Mouse (Mus musculus): Measurements from ENCODE around the gene Tia1. TPM values are rescaled to one million over a fixed set of nuclear protein-coding genes. Genes with fewer than 3 reads are reported as not detected.

Gene Tia1
- polyA plus RNA-seq, 1 experiment: 22.0 TPM

- TF ChIP-seq CTCF (IDR thresholded peaks at IDR 0.05; ENCODE audit: insufficient read depth, low read length) (no peak), POLR2A (IDR thresholded peaks at IDR 0.05; ENCODE audit: borderline replicate concordance, extremely low read depth, low read depth, low read length) (no peak)
- Histone ChIP-seq H3K4me1 (ENCODE audit: control insufficient read depth, insufficient read depth, low read length) (no peaks in the 10 kb centered on the region), H3K4me3 (replicated peaks; ENCODE audit: extremely low read depth, low read depth, low read length) (no peak overlapping the region)
- no peak for DNase-seq
These were observed 21.5 kb upstream of the Tia1 start for GRCm38 (mm10) chr6:86382551-86382950.

GRCm38 (mm10) chr6:86383370-86383769 lies 20.6 kb upstream of the Tia1 start:
- Histone ChIP-seq H3K4me3 (replicated peaks; ENCODE audit: extremely low read depth, low read depth, low read length) (no peak overlapping the region), H3K4me1 (ENCODE audit: control insufficient read depth, insufficient read depth, low read length) (no peaks in the 10 kb centered on the region)
- WGBS: 44% methylated on average over 16 of the region's 16 CpGs
- no peak for TF ChIP-seq POLR2A (IDR thresholded peaks at IDR 0.05; ENCODE audit: borderline replicate concordance, extremely low read depth, low read depth, low read length)
- TF ChIP-seq CTCF (IDR thresholded peaks at IDR 0.05; ENCODE audit: insufficient read depth, low read length): no peak
- DNase-seq: no peak

GRCm38 (mm10) chr6:86384692-86385091 lies 19.3 kb upstream of the Tia1 start:
- no peaks in the 10 kb centered on the region for H3K4me1 ChIP-seq (ENCODE audit: control insufficient read depth, insufficient read depth, low read length)
- TF ChIP-seq CTCF (IDR thresholded peaks at IDR 0.05; ENCODE audit: insufficient read depth, low read length) (no peak), POLR2A (IDR thresholded peaks at IDR 0.05; ENCODE audit: borderline replicate concordance, extremely low read depth, low read depth, low read length) (no peak)
- H3K4me3 ChIP-seq (replicated peaks; ENCODE audit: extremely low read depth, low read depth, low read length): no peak overlapping the region
- DNase-seq: no peak
- WGBS: 60% methylated on average over 4 of the region's 4 CpGs

- no peaks in the 10 kb centered on the region for H3K4me1 ChIP-seq (ENCODE audit: control insufficient read depth, insufficient read depth, low read length)
- TF ChIP-seq POLR2A (IDR thresholded peaks at IDR 0.05; ENCODE audit: borderline replicate concordance, extremely low read depth, low read depth, low read length) (no peak), CTCF (IDR thresholded peaks at IDR 0.05; ENCODE audit: insufficient read depth, low read length) (no peak)
- DNase-seq: no peak
- no peak overlapping the region for H3K4me3 ChIP-seq (replicated peaks; ENCODE audit: extremely low read depth, low read depth, low read length)
- 73% methylated on average over 5 of the region's 5 CpGs for WGBS
These were observed 18.5 kb upstream of the Tia1 start for GRCm38 (mm10) chr6:86385362-86386104.

GRCm38 (mm10) chr6:86387313-86387712 lies 16.7 kb upstream of the Tia1 start:
- Histone ChIP-seq H3K4me3 (replicated peaks; ENCODE audit: extremely low read depth, low read depth, low read length) (no peak overlapping the region), H3K4me1 (ENCODE audit: control insufficient read depth, insufficient read depth, low read length) (no peaks in the 10 kb centered on the region)
- DNase-seq: no peak
- TF ChIP-seq CTCF (IDR thresholded peaks at IDR 0.05; ENCODE audit: insufficient read depth, low read length): no peak
- no peak for TF ChIP-seq POLR2A (IDR thresholded peaks at IDR 0.05; ENCODE audit: borderline replicate concordance, extremely low read depth, low read depth, low read length)
- WGBS: 82% methylated on average over 12 of the region's 12 CpGs

GRCm38 (mm10) chr6:86388461-86388860 lies 15.6 kb upstream of the Tia1 start:
- TF ChIP-seq POLR2A (IDR thresholded peaks at IDR 0.05; ENCODE audit: borderline replicate concordance, extremely low read depth, low read depth, low read length): no peak
- no peak for TF ChIP-seq CTCF (IDR thresholded peaks at IDR 0.05; ENCODE audit: insufficient read depth, low read length)
- Histone ChIP-seq H3K4me3 (replicated peaks; ENCODE audit: extremely low read depth, low read depth, low read length) (no peak overlapping the region), H3K4me1 (ENCODE audit: control insufficient read depth, insufficient read depth, low read length) (no peaks in the 10 kb centered on the region)
- 68% methylated on average over 18 of the region's 18 CpGs for WGBS
- DNase-seq: no peak

- TF ChIP-seq POLR2A (IDR thresholded peaks at IDR 0.05; ENCODE audit: borderline replicate concordance, extremely low read depth, low read depth, low read length): no peak
- no peak for TF ChIP-seq CTCF (IDR thresholded peaks at IDR 0.05; ENCODE audit: insufficient read depth, low read length)
- WGBS: 94% methylated on average over 5 of the region's 5 CpGs
- H3K4me3 ChIP-seq (replicated peaks; ENCODE audit: extremely low read depth, low read depth, low read length): no peak overlapping the region
- H3K4me1 ChIP-seq (ENCODE audit: control insufficient read depth, insufficient read depth, low read length): no peaks in the 10 kb centered on the region
- no peak for DNase-seq
These were observed 12.7 kb upstream of the Tia1 start for GRCm38 (mm10) chr6:86391326-86391725.

- 0 out of 2 replicates have a peak, but pooled peaks cover 3% of the 10 kb centered on the region for H3K4me1 ChIP-seq (ENCODE audit: control insufficient read depth, insufficient read depth, low read length)
- 100% methylated on average over 1 of the region's 1 CpGs for WGBS
- TF ChIP-seq CTCF (IDR thresholded peaks at IDR 0.05; ENCODE audit: insufficient read depth, low read length) (no peak), POLR2A (IDR thresholded peaks at IDR 0.05; ENCODE audit: borderline replicate concordance, extremely low read depth, low read depth, low read length) (no peak)
- no peak for DNase-seq
- no peak overlapping the region for H3K4me3 ChIP-seq (replicated peaks; ENCODE audit: extremely low read depth, low read depth, low read length)
These were observed 10.8 kb upstream of the Tia1 start for GRCm38 (mm10) chr6:86393187-86393586.

GRCm38 (mm10) chr6:86394078-86394720 lies 9.8 kb upstream of the Tia1 start:
- WGBS: 83% methylated on average over 17 of the region's 17 CpGs
- Histone ChIP-seq H3K4me3 (replicated peaks; ENCODE audit: extremely low read depth, low read depth, low read length) (no peak overlapping the region), H3K4me1 (ENCODE audit: control insufficient read depth, insufficient read depth, low read length) (0 out of 2 replicates have a peak, but pooled peaks cover 3% of the 10 kb centered on the region)
- TF ChIP-seq CTCF (IDR thresholded peaks at IDR 0.05; ENCODE audit: insufficient read depth, low read length): no peak
- TF ChIP-seq POLR2A (IDR thresholded peaks at IDR 0.05; ENCODE audit: borderline replicate concordance, extremely low read depth, low read depth, low read length): no peak
- no peak for DNase-seq

GRCm38 (mm10) chr6:86395021-86395420 lies 9.0 kb upstream of the Tia1 start:
- H3K4me3 ChIP-seq (replicated peaks; ENCODE audit: extremely low read depth, low read depth, low read length): no peak overlapping the region
- 0 out of 2 replicates have a peak, but pooled peaks cover 3% of the 10 kb centered on the region for H3K4me1 ChIP-seq (ENCODE audit: control insufficient read depth, insufficient read depth, low read length)
- no peak for DNase-seq
- TF ChIP-seq CTCF (IDR thresholded peaks at IDR 0.05; ENCODE audit: insufficient read depth, low read length) (no peak), POLR2A (IDR thresholded peaks at IDR 0.05; ENCODE audit: borderline replicate concordance, extremely low read depth, low read depth, low read length) (no peak)
- 88% methylated on average over 9 of the region's 9 CpGs for WGBS
